Mouse (Mus musculus): ENCODE measurements around the gene Srbd1. TPM values are rescaled to one million over a fixed set of nuclear protein-coding genes. Genes with fewer than 3 reads are reported as not detected.

Srbd1 gene
- polyA plus RNA-seq, 2 experiments: 8.1 to 10.2 TPM

- Histone ChIP-seq H3K9ac (ENCODE audit: low read depth, low read length, severe bottlenecking) (no peak overlapping the region), H3K36me3 (ENCODE audit: control insufficient read depth, insufficient read depth, low read length) (no peaks in the 10 kb centered on the region), H3K27ac (replicated peaks; ENCODE audit: low read depth, low read length) (no peak overlapping the region), H3K27me3 (ENCODE audit: control insufficient read depth, insufficient read depth, low read length) (no peaks in the 10 kb centered on the region), H3K4me2 (replicated peaks; ENCODE audit: low read depth, low read length, severe bottlenecking) (no peak overlapping the region), H3K4me1 (ENCODE audit: control insufficient read depth, insufficient read depth, low read length) (0 out of 2 replicates have a peak, but pooled peaks cover 2% of the 10 kb centered on the region), H3K4me3 (replicated peaks; ENCODE audit: low read length) (no peak overlapping the region), H3K9me3 (ENCODE audit: control insufficient read depth, low read length) (0 out of 2 replicates have a peak, but pooled peaks cover 3% of the 10 kb centered on the region)
- 80% methylated on average over 5 of the region's 5 CpGs for WGBS
- TF ChIP-seq POLR2A (IDR thresholded peaks at IDR 0.05; ENCODE audit: borderline replicate concordance, extremely low read depth, insufficient read depth, insufficient read length): no peak
- ATAC-seq (ENCODE audit: low FRiP score, low read depth) (no peak), DNase-seq (ENCODE audit: low spot score) (no peak)
These were observed 123.7 kb downstream of the Srbd1 start for GRCm38 (mm10) chr17:86021231-86021630.

- Histone ChIP-seq H3K4me3 (replicated peaks; ENCODE audit: low read length) (no peak overlapping the region), H3K9me3 (ENCODE audit: control insufficient read depth, low read length) (0 out of 2 replicates have a peak, but pooled peaks cover 3% of the 10 kb centered on the region), H3K27ac (replicated peaks; ENCODE audit: low read depth, low read length) (no peak overlapping the region), H3K4me1 (ENCODE audit: control insufficient read depth, insufficient read depth, low read length) (peaks cover 3% of the 10 kb centered on the region), H3K4me2 (replicated peaks; ENCODE audit: low read depth, low read length, severe bottlenecking) (no peak overlapping the region), H3K36me3 (ENCODE audit: control insufficient read depth, insufficient read depth, low read length) (no peaks in the 10 kb centered on the region), H3K9ac (ENCODE audit: low read depth, low read length, severe bottlenecking) (no peak overlapping the region), H3K27me3 (ENCODE audit: control insufficient read depth, insufficient read depth, low read length) (no peaks in the 10 kb centered on the region)
- 96% methylated on average over 1 of the region's 1 CpGs for WGBS
- TF ChIP-seq POLR2A (IDR thresholded peaks at IDR 0.05; ENCODE audit: borderline replicate concordance, extremely low read depth, insufficient read depth, insufficient read length): no peak
- ATAC-seq (ENCODE audit: low FRiP score, low read depth): no peak
- no peak for DNase-seq (ENCODE audit: low spot score)
These were observed 125.2 kb downstream of the Srbd1 start for GRCm38 (mm10) chr17:86019793-86020192.

- TF ChIP-seq POLR2A (IDR thresholded peaks at IDR 0.05; ENCODE audit: borderline replicate concordance, extremely low read depth, insufficient read depth, insufficient read length): no peak
- no peak overlapping the region for H3K4me2 ChIP-seq (replicated peaks; ENCODE audit: low read depth, low read length, severe bottlenecking)
- DNase-seq (ENCODE audit: low spot score) (no peak), ATAC-seq (ENCODE audit: low FRiP score, low read depth) (no peak; the same call in 1 of the 2 replicates)
- no peak overlapping the region for H3K27ac ChIP-seq (replicated peaks; ENCODE audit: low read depth, low read length)
- no peaks in the 10 kb centered on the region for H3K27me3 ChIP-seq (ENCODE audit: control insufficient read depth, insufficient read depth, low read length)
- H3K9me3 ChIP-seq (ENCODE audit: control insufficient read depth, low read length): no peaks in the 10 kb centered on the region
- H3K4me3 ChIP-seq (replicated peaks; ENCODE audit: low read length): no peak overlapping the region
- no peak overlapping the region for H3K9ac ChIP-seq (ENCODE audit: low read depth, low read length, severe bottlenecking)
- H3K36me3 ChIP-seq (ENCODE audit: control insufficient read depth, insufficient read depth, low read length): no peaks in the 10 kb centered on the region
- 72% methylated on average over 4 of the region's 4 CpGs for WGBS
- peaks cover 3% of the 10 kb centered on the region for H3K4me1 ChIP-seq (ENCODE audit: control insufficient read depth, insufficient read depth, low read length)
These were observed 130.7 kb downstream of the Srbd1 start for GRCm38 (mm10) chr17:86014246-86014645.

- WGBS: 41% methylated on average over 1 of the region's 1 CpGs
- no peaks in the 10 kb centered on the region for H3K36me3 ChIP-seq (ENCODE audit: control insufficient read depth, insufficient read depth, low read length)
- no peak overlapping the region for H3K4me3 ChIP-seq (replicated peaks; ENCODE audit: low read length)
- H3K9me3 ChIP-seq (ENCODE audit: control insufficient read depth, low read length): no peaks in the 10 kb centered on the region
- no peak overlapping the region for H3K4me2 ChIP-seq (replicated peaks; ENCODE audit: low read depth, low read length, severe bottlenecking)
- DNase-seq (ENCODE audit: low spot score) (no peak), ATAC-seq (ENCODE audit: low FRiP score, low read depth) (no peak)
- no peak overlapping the region for H3K27ac ChIP-seq (replicated peaks; ENCODE audit: low read depth, low read length)
- TF ChIP-seq POLR2A (IDR thresholded peaks at IDR 0.05; ENCODE audit: borderline replicate concordance, extremely low read depth, insufficient read depth, insufficient read length): no peak
- no peaks in the 10 kb centered on the region for H3K27me3 ChIP-seq (ENCODE audit: control insufficient read depth, insufficient read depth, low read length)
- peaks cover 3% of the 10 kb centered on the region for H3K4me1 ChIP-seq (ENCODE audit: control insufficient read depth, insufficient read depth, low read length)
- no peak overlapping the region for H3K9ac ChIP-seq (ENCODE audit: low read depth, low read length, severe bottlenecking)
These were observed 132.4 kb downstream of the Srbd1 start for GRCm38 (mm10) chr17:86012576-86012975.

- no peak for TF ChIP-seq POLR2A (IDR thresholded peaks at IDR 0.05; ENCODE audit: borderline replicate concordance, extremely low read depth, insufficient read depth, insufficient read length)
- H3K4me1 ChIP-seq (ENCODE audit: control insufficient read depth, insufficient read depth, low read length): peaks cover 3% of the 10 kb centered on the region
- H3K4me3 ChIP-seq (replicated peaks; ENCODE audit: low read length): no peak overlapping the region
- 89% methylated on average over 3 of the region's 3 CpGs for WGBS
- H3K4me2 ChIP-seq (replicated peaks; ENCODE audit: low read depth, low read length, severe bottlenecking): no peak overlapping the region
- no peaks in the 10 kb centered on the region for H3K27me3 ChIP-seq (ENCODE audit: control insufficient read depth, insufficient read depth, low read length)
- H3K36me3 ChIP-seq (ENCODE audit: control insufficient read depth, insufficient read depth, low read length): no peaks in the 10 kb centered on the region
- DNase-seq (ENCODE audit: low spot score) (no peak), ATAC-seq (ENCODE audit: low FRiP score, low read depth) (no peak)
- no peaks in the 10 kb centered on the region for H3K9me3 ChIP-seq (ENCODE audit: control insufficient read depth, low read length)
- H3K9ac ChIP-seq (ENCODE audit: low read depth, low read length, severe bottlenecking): no peak overlapping the region
- H3K27ac ChIP-seq (replicated peaks; ENCODE audit: low read depth, low read length): no peak overlapping the region
These were observed 133.1 kb downstream of the Srbd1 start for GRCm38 (mm10) chr17:86011849-86012248.

GRCm38 (mm10) chr17:86008401-86008800 is 136.6 kb downstream of the Srbd1 start:
- no peaks in the 10 kb centered on the region; the same call in 1 of the 2 replicates for H3K4me1 ChIP-seq (ENCODE audit: control insufficient read depth, insufficient read depth, low read length)
- no peak overlapping the region for H3K4me2 ChIP-seq (replicated peaks; ENCODE audit: low read depth, low read length, severe bottlenecking)
- no peak for TF ChIP-seq POLR2A (IDR thresholded peaks at IDR 0.05; ENCODE audit: borderline replicate concordance, extremely low read depth, insufficient read depth, insufficient read length)
- H3K27ac ChIP-seq (replicated peaks; ENCODE audit: low read depth, low read length): no peak overlapping the region
- H3K9me3 ChIP-seq (ENCODE audit: control insufficient read depth, low read length): no peaks in the 10 kb centered on the region
- H3K4me3 ChIP-seq (replicated peaks; ENCODE audit: low read length): no peak overlapping the region
- H3K27me3 ChIP-seq (ENCODE audit: control insufficient read depth, insufficient read depth, low read length): no peaks in the 10 kb centered on the region
- 69% methylated on average over 10 of the region's 10 CpGs for WGBS
- no peaks in the 10 kb centered on the region for H3K36me3 ChIP-seq (ENCODE audit: control insufficient read depth, insufficient read depth, low read length)
- H3K9ac ChIP-seq (ENCODE audit: low read depth, low read length, severe bottlenecking): no peak overlapping the region
- DNase-seq (ENCODE audit: low spot score): no peak
- ATAC-seq (ENCODE audit: low FRiP score, low read depth): no peak

Data from limb, embryonic 14.5 days (tissue).